Mouse (Mus musculus): Measurements from ENCODE around the gene Klb. TPM values are rescaled to one million over a fixed set of nuclear protein-coding genes. Genes with fewer than 3 reads are reported as not detected.

The Klb gene
- polyA plus RNA-seq, 1 experiment from 2014 or later = 0.09 TPM

DNA sequence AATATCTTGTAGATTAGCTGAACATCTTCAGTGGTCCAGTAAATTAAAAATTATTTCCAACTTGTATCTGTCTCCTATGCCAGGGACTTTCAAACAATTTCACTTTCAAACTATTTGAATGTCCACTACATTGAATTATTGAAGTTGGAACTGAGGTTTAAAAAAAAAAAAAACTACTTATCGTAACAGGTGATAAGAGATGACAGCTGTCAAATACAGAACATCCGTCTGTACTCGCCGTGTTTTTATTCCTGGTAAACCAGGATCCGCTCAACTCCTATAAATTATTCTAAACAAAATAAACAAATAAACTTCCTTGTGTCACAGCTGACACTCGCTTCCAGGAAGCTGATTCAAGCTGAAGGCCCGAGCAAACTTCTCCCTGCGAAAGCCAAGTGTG lies 13.3 kb upstream of the Klb start:
- Histone ChIP-seq H3K4me3 (replicated peaks) (peak overlapping the region; percentile 93), H3K4me2 (peak overlapping the region; percentile 78), H3K27ac (peak overlapping the region; percentile 89; the same call in 1 of the 2 replicates), H3K9me3 (no peaks in the 10 kb centered on the region), H3K4me1 (replicated peaks) (peaks cover 16% of the 10 kb centered on the region), H3K9ac (replicated peaks) (peak overlapping the region; percentile 89), H3K27me3 (no peaks in the 10 kb centered on the region), H3K36me3 (peaks cover 7% of the 10 kb centered on the region)
- 12% methylated on average over 8 of the region's 8 CpGs for WGBS
- no peak for ATAC-seq (ENCODE audit: insufficient number of reproducible peaks, insufficient read depth, low FRiP score, low TSS enrichment, low read depth)

DNA sequence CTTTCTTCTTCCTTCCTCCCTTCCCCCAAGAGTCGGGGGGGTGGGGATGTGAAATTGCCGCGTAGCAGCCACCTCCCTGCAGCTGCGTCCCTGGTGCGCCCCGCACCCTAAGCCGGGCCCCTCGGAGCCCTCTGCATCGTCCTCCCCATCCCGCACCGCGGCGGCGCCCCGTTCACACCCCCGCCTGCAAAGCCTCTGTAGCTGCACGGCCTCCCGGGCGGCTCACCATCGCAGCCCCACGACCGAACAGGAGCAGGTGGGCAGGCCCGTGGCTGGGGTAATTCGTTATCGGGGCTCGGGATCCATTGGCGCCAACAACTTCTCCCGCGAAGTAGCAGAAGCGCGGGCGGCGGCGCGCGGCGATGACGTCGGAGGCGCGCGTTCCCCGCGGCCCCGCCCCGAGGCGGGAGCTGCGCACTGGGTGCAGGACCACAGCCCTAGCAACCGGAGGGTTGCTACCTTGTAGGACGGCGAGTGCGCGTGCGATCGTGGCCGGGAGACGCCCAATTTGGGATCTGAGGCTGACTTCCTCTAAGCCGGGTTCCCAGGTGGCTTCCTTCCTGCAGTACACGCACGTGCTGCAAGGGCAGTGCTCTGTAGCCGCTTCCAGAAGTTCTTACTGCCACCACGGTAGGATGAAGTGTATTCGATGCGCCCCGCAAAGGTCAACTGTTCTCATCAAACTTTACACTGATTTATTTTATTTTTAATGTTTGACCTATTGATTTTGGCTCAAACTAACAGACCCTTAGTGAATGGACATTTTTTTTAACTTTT lies 12.6 kb upstream of the Klb start, which contains the start of gene Rfc1:
Rfc1 (minus strand) TSS at position 373 of the 777 bp plus-strand sequence.
- H3K9ac ChIP-seq (replicated peaks) = peak within 1 kb of the TSS; percentile 89
- ATAC-seq (ENCODE audit: insufficient number of reproducible peaks, insufficient read depth, low FRiP score, low TSS enrichment, low read depth) = peak; percentile 96
- H3K4me3 ChIP-seq (replicated peaks) = peak within 1 kb of the TSS; percentile 93
- H3K27me3 ChIP-seq = no peaks in the 10 kb centered on the region
- no peaks in the 10 kb centered on the region for H3K9me3 ChIP-seq
- H3K27ac ChIP-seq = peak within 1 kb of the TSS; percentile 89
- H3K4me2 ChIP-seq = peak within 1 kb of the TSS; percentile 78
- peaks cover 7% of the 10 kb centered on the region for H3K36me3 ChIP-seq
- WGBS = under 1% methylated on average over 65 of the region's 65 CpGs
- peaks cover 16% of the 10 kb centered on the region for H3K4me1 ChIP-seq (replicated peaks)

DNA sequence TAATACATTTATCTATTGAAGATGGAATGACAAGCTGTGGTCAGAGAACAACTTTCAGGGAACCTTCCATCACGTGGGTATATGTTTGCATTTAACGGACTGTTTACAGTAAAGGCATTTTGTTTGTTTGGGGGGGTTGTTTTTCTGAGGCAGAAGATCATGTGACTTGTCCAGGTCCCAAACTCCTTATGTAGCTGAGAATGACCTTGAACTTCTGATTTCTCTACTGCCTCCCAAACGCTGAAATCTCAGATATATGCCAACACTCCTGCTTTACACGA lies 12.1 kb upstream of the Klb start:
- 32% methylated on average over 4 of the region's 4 CpGs for WGBS
- Histone ChIP-seq H3K36me3 (peaks cover 7% of the 10 kb centered on the region), H3K4me3 (replicated peaks) (peak overlapping the region; percentile 93), H3K4me2 (peak overlapping the region; percentile 78), H3K9ac (replicated peaks) (no peak overlapping the region), H3K9me3 (no peaks in the 10 kb centered on the region), H3K27me3 (no peaks in the 10 kb centered on the region), H3K27ac (no peak overlapping the region), H3K4me1 (replicated peaks) (peaks cover 16% of the 10 kb centered on the region)
- no peak for ATAC-seq (ENCODE audit: insufficient number of reproducible peaks, insufficient read depth, low FRiP score, low TSS enrichment, low read depth)

DNA sequence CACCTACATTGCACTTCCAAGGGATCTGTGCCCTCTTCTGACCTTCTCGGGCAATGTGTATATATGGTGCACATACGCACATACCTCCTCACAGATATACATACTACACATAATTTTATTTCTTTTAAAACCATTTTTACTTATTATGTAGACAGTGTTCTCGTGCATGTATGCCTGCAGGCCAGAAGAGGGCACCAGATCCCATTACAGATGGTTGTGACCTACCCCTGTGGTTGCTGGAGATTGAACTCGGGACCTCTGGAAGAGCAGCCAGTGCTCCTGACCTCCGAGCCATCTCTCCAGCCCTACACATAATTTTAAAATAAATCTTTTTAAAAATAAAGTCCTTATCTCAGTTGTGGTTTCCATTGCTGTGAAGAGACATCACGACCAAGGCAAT lies 9.7 kb upstream of the Klb start:
- Histone ChIP-seq H3K4me2 (no peak overlapping the region), H3K4me1 (replicated peaks) (peaks cover 16% of the 10 kb centered on the region), H3K27ac (no peak overlapping the region), H3K9me3 (no peaks in the 10 kb centered on the region), H3K36me3 (no peaks in the 10 kb centered on the region), H3K9ac (replicated peaks) (no peak overlapping the region), H3K27me3 (no peaks in the 10 kb centered on the region), H3K4me3 (replicated peaks) (no peak overlapping the region)
- WGBS = 84% methylated on average over 6 of the region's 6 CpGs
- no peak for ATAC-seq (ENCODE audit: insufficient number of reproducible peaks, insufficient read depth, low FRiP score, low TSS enrichment, low read depth)

DNA sequence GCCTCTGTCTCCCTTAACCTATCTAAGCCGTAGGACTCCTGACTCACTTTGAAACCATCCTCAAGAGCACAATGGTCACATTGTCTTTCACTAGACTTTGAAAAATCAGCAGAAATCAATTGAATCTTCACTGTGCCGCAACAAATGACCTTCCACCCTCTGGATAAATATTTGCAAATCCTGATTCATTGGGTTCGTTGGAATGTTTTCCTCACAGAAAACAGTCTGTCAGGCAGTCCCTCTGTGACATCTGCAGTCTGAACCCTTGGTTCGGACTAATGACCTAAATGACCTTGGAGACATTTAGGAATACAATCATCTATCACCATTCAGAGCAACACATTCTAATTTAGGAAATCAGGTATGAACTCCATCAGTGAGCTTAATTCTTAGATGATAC lies 7.9 kb upstream of the Klb start:
- WGBS = 78% methylated on average over 4 of the region's 4 CpGs
- Histone ChIP-seq H3K27ac (no peak overlapping the region), H3K36me3 (no peaks in the 10 kb centered on the region), H3K27me3 (no peaks in the 10 kb centered on the region), H3K4me2 (no peak overlapping the region), H3K9me3 (no peaks in the 10 kb centered on the region), H3K9ac (replicated peaks) (no peak overlapping the region), H3K4me3 (replicated peaks) (no peak overlapping the region), H3K4me1 (replicated peaks) (peaks cover 3% of the 10 kb centered on the region; the same call in 1 of the 2 replicates)
- no peak for ATAC-seq (ENCODE audit: insufficient number of reproducible peaks, insufficient read depth, low FRiP score, low TSS enrichment, low read depth)

DNA sequence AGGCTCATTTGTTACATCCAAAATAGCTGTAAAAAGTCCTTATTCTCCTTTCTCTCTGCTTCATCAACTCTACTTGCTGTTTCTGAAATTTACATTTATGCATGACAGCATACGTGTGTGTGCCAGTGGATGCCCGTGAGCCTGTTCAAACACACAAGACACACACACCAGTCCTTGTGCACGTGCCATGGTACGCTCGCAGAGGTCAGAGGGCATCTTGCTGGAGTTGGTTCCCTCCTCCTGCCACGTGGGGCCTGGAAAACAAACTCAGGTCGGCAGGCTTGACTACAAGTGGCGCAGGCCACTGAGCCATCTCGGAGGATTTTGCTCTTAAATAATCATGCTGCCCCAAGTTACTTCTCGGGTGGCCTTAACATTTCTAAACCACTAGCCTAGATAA lies 2.4 kb downstream of the Klb start:
- Histone ChIP-seq H3K27me3 (peaks cover 4% of the 10 kb centered on the region; the same call in 1 of the 2 replicates), H3K9me3 (0 out of 2 replicates have a peak, but pooled peaks cover 5% of the 10 kb centered on the region), H3K36me3 (no peaks in the 10 kb centered on the region), H3K4me3 (replicated peaks) (no peak overlapping the region), H3K9ac (replicated peaks) (no peak overlapping the region), H3K4me2 (no peak overlapping the region), H3K4me1 (replicated peaks) (0 out of 2 replicates have a peak, but pooled peaks cover 6% of the 10 kb centered on the region), H3K27ac (no peak overlapping the region)
- no peak for ATAC-seq (ENCODE audit: insufficient number of reproducible peaks, insufficient read depth, low FRiP score, low TSS enrichment, low read depth)
- WGBS = 75% methylated on average over 10 of the region's 10 CpGs

DNA sequence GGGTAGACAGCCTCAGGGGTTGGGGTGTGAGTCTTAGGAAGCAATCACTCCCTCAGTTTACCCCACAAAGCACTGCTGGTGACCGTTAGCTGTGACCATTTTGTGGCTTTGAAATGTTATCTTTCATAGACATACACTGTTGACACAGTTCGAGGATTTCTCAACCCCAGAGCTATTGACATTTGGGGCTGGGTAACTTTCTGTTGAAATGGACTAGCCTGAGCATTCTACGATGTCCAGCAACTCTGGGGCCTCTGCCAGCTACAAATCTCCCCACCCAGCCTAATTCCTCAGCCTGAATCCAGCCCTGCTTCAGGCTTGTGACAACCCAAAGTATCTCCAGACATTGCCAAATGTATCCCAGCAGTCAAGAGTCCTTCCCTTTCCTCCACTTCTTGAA lies 6.0 kb downstream of the Klb start:
- no peaks in the 10 kb centered on the region for H3K36me3 ChIP-seq
- 0 out of 2 replicates have a peak, but pooled peaks cover 5% of the 10 kb centered on the region for H3K9me3 ChIP-seq
- WGBS = 89% methylated on average over 3 of the region's 3 CpGs
- H3K27me3 ChIP-seq = peaks cover 4% of the 10 kb centered on the region; the same call in 1 of the 2 replicates
- H3K4me3 ChIP-seq (replicated peaks) = no peak overlapping the region
- no peak for ATAC-seq (ENCODE audit: insufficient number of reproducible peaks, insufficient read depth, low FRiP score, low TSS enrichment, low read depth)
- H3K4me2 ChIP-seq = no peak overlapping the region
- no peak overlapping the region for H3K9ac ChIP-seq (replicated peaks)
- no peak overlapping the region for H3K27ac ChIP-seq
- H3K4me1 ChIP-seq (replicated peaks) = no peaks in the 10 kb centered on the region

DNA sequence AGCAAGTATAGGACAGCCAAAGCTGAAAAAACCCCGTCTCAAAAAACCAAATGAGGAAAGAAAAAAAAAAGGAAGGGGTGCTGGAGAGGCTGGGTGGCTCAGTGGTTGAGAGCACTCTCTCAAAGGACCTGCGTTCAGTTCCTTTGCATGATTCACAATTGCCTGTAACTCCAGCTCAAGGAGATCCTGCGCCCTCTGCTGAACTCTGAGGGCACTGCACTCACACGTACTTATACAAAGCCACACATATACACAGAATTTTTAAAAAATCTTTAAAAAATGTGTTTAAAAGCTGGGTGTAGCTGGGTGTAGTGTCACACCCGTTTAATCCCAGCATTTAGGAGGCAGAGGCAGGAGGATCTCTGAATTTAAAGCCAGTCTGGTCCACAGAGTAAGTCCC lies 6.9 kb downstream of the Klb start:
- H3K27me3 ChIP-seq = peaks cover 4% of the 10 kb centered on the region; the same call in 1 of the 2 replicates
- 76% methylated on average over 5 of the region's 5 CpGs for WGBS
- H3K4me3 ChIP-seq (replicated peaks) = no peak overlapping the region
- H3K9ac ChIP-seq (replicated peaks) = no peak overlapping the region
- no peak for ATAC-seq (ENCODE audit: insufficient number of reproducible peaks, insufficient read depth, low FRiP score, low TSS enrichment, low read depth)
- no peaks in the 10 kb centered on the region for H3K4me1 ChIP-seq (replicated peaks)
- no peak overlapping the region for H3K27ac ChIP-seq
- no peak overlapping the region for H3K4me2 ChIP-seq
- 0 out of 2 replicates have a peak, but pooled peaks cover 5% of the 10 kb centered on the region for H3K9me3 ChIP-seq
- H3K36me3 ChIP-seq = no peaks in the 10 kb centered on the region

DNA sequence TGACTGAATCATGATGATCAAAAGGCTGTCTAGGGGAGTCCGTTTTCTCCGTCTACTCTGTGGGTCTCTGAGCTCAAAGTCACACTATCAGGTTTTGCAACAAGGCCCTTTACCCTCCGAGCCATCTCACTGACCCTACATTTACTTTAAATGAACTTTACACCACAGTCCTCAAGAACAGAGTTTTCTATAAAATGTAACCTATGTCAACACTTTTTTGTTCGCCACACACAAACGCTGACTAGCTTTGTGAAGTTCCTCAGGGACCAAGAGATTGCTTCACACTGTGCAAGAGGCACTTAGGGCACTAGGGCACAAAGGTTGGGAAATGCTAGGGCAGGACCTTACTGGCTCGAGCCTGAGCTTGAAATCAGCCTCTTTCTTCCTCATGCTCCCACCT lies 8.7 kb downstream of the Klb start:
- H3K36me3 ChIP-seq = no peaks in the 10 kb centered on the region
- no peak overlapping the region for H3K9ac ChIP-seq (replicated peaks)
- H3K4me1 ChIP-seq (replicated peaks) = no peaks in the 10 kb centered on the region

DNA sequence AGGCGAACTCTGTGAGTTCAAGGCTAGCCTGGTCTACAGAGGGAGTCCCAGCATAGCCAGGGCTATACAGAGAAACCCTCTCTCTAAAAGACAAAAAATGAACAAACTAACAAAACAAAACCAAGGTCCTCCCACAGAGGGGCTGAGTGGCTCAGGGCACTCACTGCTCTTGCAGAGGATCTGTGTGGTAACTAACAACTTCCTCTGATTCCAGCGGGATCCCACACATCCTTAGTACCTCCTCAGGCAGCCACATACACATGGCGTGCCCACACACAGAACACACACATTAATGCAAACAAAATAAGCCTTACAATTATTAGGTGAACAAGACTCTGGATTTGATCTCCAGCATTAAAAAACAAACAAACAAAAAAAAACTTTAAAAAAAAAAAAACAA lies 9.7 kb downstream of the Klb start:
- H3K9ac ChIP-seq (replicated peaks) = no peak overlapping the region
- 0 out of 2 replicates have a peak, but pooled peaks cover 5% of the 10 kb centered on the region for H3K9me3 ChIP-seq
- no peaks in the 10 kb centered on the region for H3K36me3 ChIP-seq
- no peaks in the 10 kb centered on the region for H3K4me1 ChIP-seq (replicated peaks)
- no peak overlapping the region for H3K27ac ChIP-seq
- H3K27me3 ChIP-seq = no peaks in the 10 kb centered on the region
- no peak overlapping the region for H3K4me3 ChIP-seq (replicated peaks)
- no peak overlapping the region for H3K4me2 ChIP-seq
- ATAC-seq (ENCODE audit: insufficient number of reproducible peaks, insufficient read depth, low FRiP score, low TSS enrichment, low read depth) = no peak
- 84% methylated on average over 3 of the region's 3 CpGs for WGBS

More for the DNA sequence above, 8.7 kb downstream of the Klb start:
- Histone ChIP-seq H3K4me2 (no peak overlapping the region), H3K27me3 (peaks cover 4% of the 10 kb centered on the region; the same call in 1 of the 2 replicates), H3K4me3 (replicated peaks) (no peak overlapping the region), H3K27ac (no peak overlapping the region), H3K9me3 (0 out of 2 replicates have a peak, but pooled peaks cover 5% of the 10 kb centered on the region)
- ATAC-seq (ENCODE audit: insufficient number of reproducible peaks, insufficient read depth, low FRiP score, low TSS enrichment, low read depth) = no peak
- 88% methylated on average over 6 of the region's 6 CpGs for WGBS

DNA sequence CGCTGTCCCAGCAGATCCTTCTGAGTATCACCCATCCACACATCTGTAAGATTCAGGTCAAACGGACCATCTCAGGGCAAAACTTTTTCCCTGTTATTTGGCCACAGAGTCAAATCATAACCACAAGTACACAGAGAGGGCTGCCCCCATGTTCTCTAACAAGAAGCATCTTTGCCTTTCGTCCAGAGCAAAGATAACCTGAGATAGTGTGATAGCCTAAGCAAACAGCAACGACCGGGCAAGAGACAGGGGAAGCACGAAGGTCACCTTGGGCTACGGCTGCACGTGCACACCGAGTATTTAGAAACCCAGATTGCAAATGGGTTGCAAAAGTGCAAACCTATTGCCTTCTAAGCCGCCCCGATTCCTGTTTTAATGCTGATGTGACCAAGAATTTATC lies 19.7 kb downstream of the Klb start:
- H3K27me3 ChIP-seq = no peaks in the 10 kb centered on the region
- 89% methylated on average over 11 of the region's 11 CpGs for WGBS

DNA sequence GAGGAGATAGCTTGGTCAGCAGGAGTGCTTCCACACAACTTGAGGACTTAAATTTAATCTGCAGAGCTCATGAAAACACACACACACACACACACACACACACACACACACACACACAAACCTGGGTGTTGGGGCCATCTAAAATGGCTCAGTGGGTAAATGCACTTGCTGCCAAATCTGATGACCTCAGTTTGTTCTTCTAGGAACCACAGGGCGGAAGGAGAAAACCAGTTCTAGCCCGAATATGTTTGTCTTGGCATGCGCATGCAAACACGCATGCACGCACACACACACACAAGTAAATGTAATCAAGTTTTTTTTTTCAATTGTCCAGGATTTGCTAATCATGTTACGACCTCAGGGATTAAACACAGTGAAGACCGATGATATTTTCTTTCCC lies 23.4 kb downstream of the Klb start:
- WGBS = 94% methylated on average over 7 of the region's 7 CpGs
- Histone ChIP-seq H3K9ac (replicated peaks) (no peak overlapping the region), H3K4me3 (replicated peaks) (no peak overlapping the region), H3K9me3 (no peaks in the 10 kb centered on the region), H3K27me3 (no peaks in the 10 kb centered on the region), H3K4me1 (replicated peaks) (no peaks in the 10 kb centered on the region; the same call in 1 of the 2 replicates), H3K27ac (no peak overlapping the region), H3K4me2 (no peak overlapping the region), H3K36me3 (no peaks in the 10 kb centered on the region)
- no peak for ATAC-seq (ENCODE audit: insufficient number of reproducible peaks, insufficient read depth, low FRiP score, low TSS enrichment, low read depth)

More for the DNA sequence above, 19.7 kb downstream of the Klb start:
- no peaks in the 10 kb centered on the region for H3K36me3 ChIP-seq
- no peak overlapping the region for H3K9ac ChIP-seq (replicated peaks)
- H3K4me2 ChIP-seq = no peak overlapping the region
- H3K4me1 ChIP-seq (replicated peaks) = no peaks in the 10 kb centered on the region
- no peak for ATAC-seq (ENCODE audit: insufficient number of reproducible peaks, insufficient read depth, low FRiP score, low TSS enrichment, low read depth)
- no peak overlapping the region for H3K4me3 ChIP-seq (replicated peaks)
- no peak overlapping the region for H3K27ac ChIP-seq
- no peaks in the 10 kb centered on the region for H3K9me3 ChIP-seq

Data from limb, embryonic 12.5 days (tissue).